Mouse (Mus musculus): ENCODE results near the gene Taar3. TPM values are rescaled to one million over a fixed set of nuclear protein-coding genes. Genes with fewer than 3 reads are reported as not detected.

The Taar3 gene
- polyA plus RNA-seq, 1 experiment from 2014 or later = not detected

DNA sequence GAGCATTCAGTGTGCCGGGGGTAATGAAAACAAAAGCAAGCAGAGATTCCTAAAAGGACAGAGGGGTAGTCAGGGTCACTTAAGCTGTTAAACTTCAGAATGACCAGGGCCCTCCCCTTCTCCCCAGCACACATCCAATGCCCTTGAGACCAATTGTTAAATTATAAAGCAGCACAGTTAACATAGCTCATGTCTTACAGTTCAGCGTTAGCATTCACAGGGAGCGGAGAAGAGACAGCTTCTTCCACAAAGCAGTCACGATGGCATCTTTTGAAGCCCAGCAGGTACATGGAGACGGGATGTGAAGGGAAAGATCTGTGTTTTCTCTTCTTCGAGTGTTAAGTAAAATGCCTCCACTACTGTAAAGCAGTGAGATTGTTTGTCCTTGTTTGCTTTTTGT lies 11.0 kb upstream of the Taar3 start, which contains the start of gene Taar2:
Taar2 (plus strand) TSS at position 261 of the 400 bp plus-strand sequence.
- no peak for TF ChIP-seq CTCF (IDR thresholded peaks at IDR 0.05; ENCODE audit: low read depth)
- no peak within 1 kb of the TSS for H3K4me3 ChIP-seq (ENCODE audit: low read depth, low read length)
- ATAC-seq (ENCODE audit: insufficient read depth) (no peak), DNase-seq (no peak)
- H3K27ac ChIP-seq (ENCODE audit: low read depth) = no peak within 1 kb of the TSS
- no peak within 1 kb of the TSS for H3K9ac ChIP-seq
- no peaks in the 10 kb centered on the region for H3K27me3 ChIP-seq (ENCODE audit: insufficient read depth, low read length)
- H3K4me2 ChIP-seq = no peak within 1 kb of the TSS
- H3K4me1 ChIP-seq (ENCODE audit: insufficient read depth) = no peaks in the 10 kb centered on the region
- 54% methylated on average over 6 of the region's 6 CpGs for WGBS
- H3K36me3 ChIP-seq (ENCODE audit: insufficient read depth) = no peaks in the 10 kb centered on the region
- no peaks in the 10 kb centered on the region for H3K9me3 ChIP-seq (ENCODE audit: low read depth, low read length)

DNA sequence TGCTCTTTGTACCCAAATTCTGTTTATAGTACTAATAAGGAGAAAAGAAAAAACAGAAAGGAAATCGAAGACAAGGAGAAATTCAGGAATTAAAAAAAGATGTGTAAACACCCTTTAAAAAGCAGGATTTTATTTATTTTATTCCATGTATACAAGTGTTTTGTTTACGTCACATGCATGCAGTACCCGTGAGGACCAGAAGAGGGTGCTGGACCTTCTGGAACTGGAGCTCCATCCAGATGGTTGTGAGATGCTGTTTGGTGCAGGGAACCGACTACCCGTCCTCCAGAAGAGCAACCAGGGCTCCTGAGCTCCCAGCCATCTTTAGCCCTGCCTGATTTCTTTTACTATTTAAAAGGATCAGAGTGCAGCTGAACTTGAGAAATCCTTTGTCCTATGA lies 6.9 kb upstream of the Taar3 start:
- Histone ChIP-seq H3K9ac (no peak overlapping the region), H3K4me2 (no peak overlapping the region), H3K4me3 (ENCODE audit: low read depth, low read length) (no peak overlapping the region), H3K27me3 (ENCODE audit: insufficient read depth, low read length) (no peaks in the 10 kb centered on the region), H3K36me3 (ENCODE audit: insufficient read depth) (no peaks in the 10 kb centered on the region), H3K4me1 (ENCODE audit: insufficient read depth) (no peaks in the 10 kb centered on the region), H3K9me3 (ENCODE audit: low read depth, low read length) (no peaks in the 10 kb centered on the region), H3K27ac (ENCODE audit: low read depth) (no peak overlapping the region)
- TF ChIP-seq CTCF (IDR thresholded peaks at IDR 0.05; ENCODE audit: low read depth) = peak; percentile 54
- peak; percentile 27 for DNase-seq
- no peak for ATAC-seq (ENCODE audit: insufficient read depth)
- 75% methylated on average over 5 of the region's 5 CpGs for WGBS

DNA sequence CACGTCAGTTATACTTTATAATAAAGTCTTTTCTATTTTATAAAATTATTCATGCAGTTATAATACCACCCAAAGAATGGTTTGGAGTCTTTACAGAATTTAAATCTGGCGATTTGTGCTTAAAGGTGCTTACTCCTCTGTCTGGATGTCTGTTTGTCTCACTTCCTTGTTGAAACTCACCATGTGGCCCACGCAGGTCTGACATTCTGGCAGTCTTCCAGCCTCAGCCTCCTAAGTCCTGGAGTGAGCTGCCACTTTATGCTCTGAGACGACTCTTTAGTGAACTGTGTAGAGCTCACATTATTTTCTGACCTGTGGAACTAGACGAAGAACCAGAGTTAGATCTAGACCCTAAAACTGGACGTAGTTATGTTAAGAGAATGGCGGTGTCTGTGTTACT lies 1.3 kb upstream of the Taar3 start:
- TF ChIP-seq CTCF (IDR thresholded peaks at IDR 0.05; ENCODE audit: low read depth) = no peak
- WGBS = 48% methylated on average over 7 of the region's 7 CpGs
- DNase-seq = peak; percentile 27

DNA sequence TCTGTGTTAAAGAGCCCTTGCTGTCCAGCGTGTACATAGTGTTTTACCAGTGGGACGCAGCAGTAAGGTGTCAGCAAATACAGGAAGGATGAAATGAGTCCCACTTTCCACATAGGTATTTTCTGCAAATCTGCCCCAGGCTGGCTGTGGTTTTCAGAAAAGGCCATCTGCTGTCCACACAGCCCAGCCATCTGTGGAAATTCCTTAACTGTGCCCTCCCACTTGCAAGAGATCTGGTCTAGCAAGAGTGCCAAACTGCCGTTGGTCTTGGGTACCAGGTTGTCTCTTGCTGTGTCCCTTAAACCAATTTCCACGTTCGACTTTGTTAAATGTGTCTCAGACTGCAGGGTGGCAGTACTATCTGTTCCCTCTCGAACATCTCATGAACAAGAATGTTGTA lies 2.4 kb downstream of the Taar3 start:
- no peak overlapping the region for H3K9ac ChIP-seq
- no peaks in the 10 kb centered on the region for H3K4me1 ChIP-seq (ENCODE audit: insufficient read depth)
- H3K9me3 ChIP-seq (ENCODE audit: low read depth, low read length) = no peaks in the 10 kb centered on the region
- no peaks in the 10 kb centered on the region for H3K27me3 ChIP-seq (ENCODE audit: insufficient read depth, low read length)
- DNase-seq = no peak
- TF ChIP-seq CTCF (IDR thresholded peaks at IDR 0.05; ENCODE audit: low read depth) = no peak
- no peaks in the 10 kb centered on the region for H3K36me3 ChIP-seq (ENCODE audit: insufficient read depth)
- no peak for ATAC-seq (ENCODE audit: insufficient read depth)
- WGBS = 63% methylated on average over 6 of the region's 6 CpGs
- no peak overlapping the region for H3K4me3 ChIP-seq (ENCODE audit: low read depth, low read length)
- H3K27ac ChIP-seq (ENCODE audit: low read depth) = no peak overlapping the region
- H3K4me2 ChIP-seq = no peak overlapping the region

More for the DNA sequence above, 1.3 kb upstream of the Taar3 start:
- Histone ChIP-seq H3K4me1 (ENCODE audit: insufficient read depth) (no peaks in the 10 kb centered on the region), H3K4me2 (no peak overlapping the region), H3K4me3 (ENCODE audit: low read depth, low read length) (no peak overlapping the region), H3K9ac (no peak overlapping the region), H3K27ac (ENCODE audit: low read depth) (no peak overlapping the region), H3K9me3 (ENCODE audit: low read depth, low read length) (no peaks in the 10 kb centered on the region), H3K27me3 (ENCODE audit: insufficient read depth, low read length) (no peaks in the 10 kb centered on the region), H3K36me3 (ENCODE audit: insufficient read depth) (no peaks in the 10 kb centered on the region)
- no peak for ATAC-seq (ENCODE audit: insufficient read depth)

DNA sequence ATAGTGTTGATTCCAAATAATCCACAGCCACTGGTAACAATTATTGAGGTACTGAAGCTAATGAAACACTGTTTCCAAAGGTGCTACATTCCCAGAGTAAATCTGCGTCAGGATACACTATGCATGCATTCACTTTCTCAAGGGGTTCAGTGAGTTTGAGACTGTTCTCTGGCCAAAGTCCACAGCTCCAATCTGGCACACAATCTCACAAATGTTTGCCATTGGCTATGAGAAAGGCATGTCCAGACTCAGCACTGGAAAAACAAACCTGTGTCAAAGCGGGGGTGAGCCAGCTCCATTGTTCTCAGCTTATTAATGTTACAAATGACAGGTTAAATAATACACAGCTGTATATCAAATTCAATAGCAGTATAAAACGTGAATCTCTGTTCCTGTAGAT lies 9.7 kb downstream of the Taar3 start:
- H3K36me3 ChIP-seq (ENCODE audit: insufficient read depth) = no peaks in the 10 kb centered on the region
- no peak overlapping the region for H3K27ac ChIP-seq (ENCODE audit: low read depth)
- no peak overlapping the region for H3K4me2 ChIP-seq
- H3K9me3 ChIP-seq (ENCODE audit: low read depth, low read length) = no peaks in the 10 kb centered on the region
- H3K4me3 ChIP-seq (ENCODE audit: low read depth, low read length) = no peak overlapping the region
- DNase-seq (peak; percentile 16), ATAC-seq (ENCODE audit: insufficient read depth) (no peak)
- no peak overlapping the region for H3K9ac ChIP-seq
- no peaks in the 10 kb centered on the region for H3K27me3 ChIP-seq (ENCODE audit: insufficient read depth, low read length)
- H3K4me1 ChIP-seq (ENCODE audit: insufficient read depth) = no peaks in the 10 kb centered on the region
- TF ChIP-seq CTCF (IDR thresholded peaks at IDR 0.05; ENCODE audit: low read depth) = no peak
- WGBS = 41% methylated on average over 3 of the region's 3 CpGs

DNA sequence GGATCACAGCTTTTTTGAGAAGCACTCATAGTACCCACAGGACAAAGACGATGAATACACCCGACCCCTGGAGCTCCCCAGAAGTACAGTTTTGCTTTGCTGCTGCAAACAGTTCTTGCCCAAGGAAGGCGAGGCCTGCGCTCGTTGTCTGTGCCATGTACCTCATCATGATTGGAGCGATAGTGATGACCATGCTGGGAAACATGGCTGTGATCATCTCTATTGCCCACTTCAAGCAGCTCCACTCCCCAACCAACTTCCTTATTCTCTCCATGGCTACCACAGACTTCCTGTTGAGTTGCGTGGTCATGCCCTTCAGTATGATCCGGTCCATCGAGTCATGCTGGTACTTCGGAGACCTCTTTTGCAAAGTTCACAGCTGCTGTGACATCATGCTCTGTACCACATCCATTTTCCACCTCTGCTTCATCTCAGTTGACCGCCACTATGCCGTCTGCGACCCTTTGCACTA lies 11.1 kb downstream of the Taar3 start, which contains the start of gene Taar4:
Taar4 (plus strand) TSS at position 51 of the 472 bp plus-strand sequence.
- no peaks in the 10 kb centered on the region for H3K36me3 ChIP-seq (ENCODE audit: insufficient read depth)
- TF ChIP-seq CTCF (IDR thresholded peaks at IDR 0.05; ENCODE audit: low read depth) = no peak
- H3K27me3 ChIP-seq (ENCODE audit: insufficient read depth, low read length) = no peaks in the 10 kb centered on the region
- ATAC-seq (ENCODE audit: insufficient read depth) (no peak), DNase-seq (no peak)
- no peak within 1 kb of the TSS for H3K4me3 ChIP-seq (ENCODE audit: low read depth, low read length)
- no peak within 1 kb of the TSS for H3K27ac ChIP-seq (ENCODE audit: low read depth)
- H3K4me2 ChIP-seq = no peak within 1 kb of the TSS
- no peaks in the 10 kb centered on the region for H3K9me3 ChIP-seq (ENCODE audit: low read depth, low read length)
- WGBS = 96% methylated on average over 13 of the region's 13 CpGs
- H3K4me1 ChIP-seq (ENCODE audit: insufficient read depth) = no peaks in the 10 kb centered on the region
- H3K9ac ChIP-seq = no peak within 1 kb of the TSS

DNA sequence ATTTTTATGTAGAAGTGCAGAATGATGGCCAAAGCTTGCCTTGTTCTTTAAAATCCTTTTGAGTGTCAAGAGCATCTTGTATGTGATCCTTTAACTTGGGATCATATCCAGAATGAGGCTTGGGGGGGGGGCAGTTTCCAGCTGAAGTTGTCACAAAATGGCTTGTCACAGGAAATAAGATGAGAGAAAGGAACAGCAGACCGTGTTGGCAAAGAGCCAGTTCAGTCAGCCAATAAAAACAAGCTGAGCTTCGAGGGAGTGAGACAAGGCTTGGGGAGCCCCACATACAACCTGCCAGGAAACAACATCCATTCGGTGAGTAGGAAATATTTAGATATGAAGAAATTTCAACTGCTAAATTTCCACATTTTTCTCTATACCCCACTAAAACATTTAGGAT lies 14.1 kb downstream of the Taar3 start:
- TF ChIP-seq CTCF (IDR thresholded peaks at IDR 0.05; ENCODE audit: low read depth) = no peak
- ATAC-seq (ENCODE audit: insufficient read depth) = peak; percentile 28; the same call in 1 of the 2 replicates
- peak; percentile 74 for DNase-seq
- H3K4me2 ChIP-seq = no peak overlapping the region
- no peak overlapping the region for H3K4me3 ChIP-seq (ENCODE audit: low read depth, low read length)
- WGBS = 22% methylated on average over 3 of the region's 3 CpGs
- no peaks in the 10 kb centered on the region for H3K36me3 ChIP-seq (ENCODE audit: insufficient read depth)
- no peaks in the 10 kb centered on the region for H3K27me3 ChIP-seq (ENCODE audit: insufficient read depth, low read length)
- no peak overlapping the region for H3K9ac ChIP-seq
- no peak overlapping the region for H3K27ac ChIP-seq (ENCODE audit: low read depth)
- H3K4me1 ChIP-seq (ENCODE audit: insufficient read depth) = no peaks in the 10 kb centered on the region
- no peaks in the 10 kb centered on the region for H3K9me3 ChIP-seq (ENCODE audit: low read depth, low read length)
